Mouse (Mus musculus) hindbrain, embryonic 13.5 days (tissue): ENCODE data around the gene Galnt10. TPM values are rescaled to one million over a fixed set of nuclear protein-coding genes. Genes with fewer than 3 reads are reported as not detected.

Experiments
- ATAC-seq: fragments of 200-750 bp; cut with Nextera tagmentation; 2 replicates; pipeline ENCODE4 v1.8.0; 2017; ENCODE audit warnings: moderate TSS enrichment; ENCODE audit not compliant: low FRiP score
- H3K27ac ChIP-seq: fragments of 300-500 bp; sonication (generic); 2 replicates; pipeline ENCODE4 v1.5.1; 2015; ENCODE audit warnings: inconsistent platforms, mild to moderate bottlenecking, moderate library complexity
- H3K27me3 ChIP-seq: fragments of 300-500 bp; sonication (generic); 2 replicates; pipeline ENCODE4 v1.6.1; 2015; ENCODE audit warnings: mild to moderate bottlenecking, inconsistent platforms
- H3K36me3 ChIP-seq: fragments of 300-500 bp; sonication (generic); 2 replicates; pipeline ENCODE4 v1.6.1; 2015; ENCODE audit warnings: mild to moderate bottlenecking, inconsistent platforms
- H3K4me1 ChIP-seq: fragments of 300-500 bp; sonication (generic); replicated peaks from 2 replicates; pipeline ENCODE4 v1.6.1; 2015; ENCODE audit warnings: inconsistent platforms
- H3K4me2 ChIP-seq: fragments of 300-500 bp; sonication (generic); 2 replicates; pipeline ENCODE4 v1.6.1; 2015; ENCODE audit warnings: inconsistent platforms, mild to moderate bottlenecking, moderate library complexity
- H3K4me3 ChIP-seq: fragments of 300-500 bp; sonication (generic); 2 replicates; pipeline ENCODE4 v1.5.1; 2015; ENCODE audit warnings: mild to moderate bottlenecking, inconsistent platforms
- H3K9ac ChIP-seq: fragments of 300-500 bp; sonication (generic); 2 replicates; pipeline ENCODE4 v1.6.1; 2015; ENCODE audit warnings: mild to moderate bottlenecking, inconsistent platforms
- H3K9me3 ChIP-seq: fragments of 300-500 bp; sonication (generic); 2 replicates; pipeline ENCODE4 v1.6.1; 2016; ENCODE audit warnings: inconsistent platforms
- WGBS: fragments of 180-500 bp; shearing (Covaris S2); methylation state at CpG from one replicate; pipeline ENCODE4 v1.1.7; 2015; 5-methylcytosine and 5-hydroxymethylcytosine counted together
- polyA plus RNA-seq: library from polyadenylated mRNA; unstranded; fragments of >200 nt; fragmentation: Nextera tagmentation; extraction: Ambion mirVana; gene quantifications from 2 replicates; pipeline ENCODE4 v1.2.1, GENCODE M21; 2015

Gene Galnt10
- polyA plus RNA-seq, 1 experiment from 2014 or later, result 12.1 TPM

DNA sequence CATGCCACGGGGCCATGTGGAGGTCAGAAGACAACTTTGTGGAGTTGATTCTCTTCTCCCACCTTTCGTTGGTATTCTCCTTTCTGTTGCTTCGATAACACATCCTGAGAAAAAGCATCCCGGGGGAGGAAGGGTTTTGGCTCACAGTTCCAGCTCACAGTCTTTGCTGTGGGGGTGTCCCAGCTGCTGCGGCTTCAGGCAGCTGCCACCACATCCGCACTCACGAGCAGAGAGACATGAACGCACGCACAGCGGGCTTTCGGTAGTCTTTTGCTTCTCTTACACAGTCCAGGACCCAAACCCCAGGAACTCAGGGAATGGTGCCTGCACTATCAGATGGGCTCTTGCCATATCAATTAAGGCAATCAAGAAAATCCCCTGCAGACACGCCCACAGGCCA, 37.9 kb downstream of the Galnt10 start:
- Histone ChIP-seq H3K27ac (peak overlapping the region; percentile 37; the same call in 1 of the 2 replicates), H3K4me1 (peaks cover 53% of the 10 kb centered on the region)
- WGBS, result 77% methylated on average over 12 of the region's 12 CpGs

DNA sequence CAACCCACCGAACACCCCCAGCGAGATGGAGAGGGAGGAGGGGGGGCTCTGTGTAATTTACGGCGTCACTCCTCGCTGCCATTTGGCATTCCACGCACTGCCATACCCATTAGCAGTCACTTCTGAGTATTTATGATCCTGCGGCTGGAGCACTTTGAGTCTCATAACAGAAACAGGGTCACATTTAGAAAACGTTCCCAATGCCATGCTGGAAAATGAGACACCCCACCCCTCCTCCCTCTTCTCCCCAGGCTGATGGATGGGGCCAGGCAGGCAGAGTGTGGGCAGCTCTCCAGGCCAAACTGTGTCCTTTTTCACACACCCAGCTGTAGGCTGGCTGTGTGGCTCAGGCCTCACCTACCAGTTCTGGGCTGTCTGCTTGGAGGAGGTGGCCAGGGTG, 38.7 kb downstream of the Galnt10 start:
- Histone ChIP-seq H3K4me1 (peaks cover 62% of the 10 kb centered on the region), H3K4me3 (no peak overlapping the region), H3K27ac (peak overlapping the region; percentile 24; the same call in 1 of the 2 replicates), H3K9ac (0 out of 2 replicates have a peak overlapping the region, but pooled peaks have one; percentile 8), H3K27me3 (peaks cover 3% of the 10 kb centered on the region; the same call in 1 of the 2 replicates), H3K4me2 (no peak overlapping the region), H3K9me3 (no peaks in the 10 kb centered on the region), H3K36me3 (no peaks in the 10 kb centered on the region)
- 33% methylated on average over 8 of the region's 8 CpGs for WGBS
- 0 out of 2 replicates have a peak, but pooled peaks have one; percentile 29 for ATAC-seq

More for the DNA sequence above, 37.9 kb downstream of the Galnt10 start:
- Histone ChIP-seq H3K9ac (no peak overlapping the region), H3K4me2 (no peak overlapping the region), H3K36me3 (no peaks in the 10 kb centered on the region), H3K9me3 (no peaks in the 10 kb centered on the region), H3K4me3 (no peak overlapping the region), H3K27me3 (peaks cover 3% of the 10 kb centered on the region; the same call in 1 of the 2 replicates)
- no peak for ATAC-seq

DNA sequence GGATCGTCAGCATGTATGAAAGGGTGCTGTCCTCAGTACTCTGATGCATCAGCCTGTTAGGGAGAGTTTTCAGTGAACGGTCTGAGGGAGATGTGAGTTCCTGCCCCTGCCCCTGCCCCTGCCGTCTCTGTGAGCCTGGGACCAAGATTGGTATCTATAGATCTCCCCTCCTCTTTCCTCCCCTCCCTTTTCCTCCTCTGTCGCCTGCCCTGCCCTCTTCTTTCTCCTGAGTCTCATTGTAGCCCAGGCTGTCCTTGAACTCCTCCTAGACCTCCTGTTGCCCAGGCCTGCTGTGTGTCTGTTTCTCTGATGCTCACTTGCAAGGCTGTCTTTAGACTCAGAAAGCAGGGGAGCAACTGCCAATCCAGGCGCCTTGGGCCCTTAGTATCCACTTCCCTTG, 39.6 kb downstream of the Galnt10 start:
- no peaks in the 10 kb centered on the region for H3K9me3 ChIP-seq
- no peak overlapping the region for H3K4me3 ChIP-seq
- ATAC-seq, result no peak
- no peaks in the 10 kb centered on the region for H3K36me3 ChIP-seq
- H3K27ac ChIP-seq, result no peak overlapping the region; the same call in 1 of the 2 replicates
- WGBS, result 39% methylated on average over 5 of the region's 5 CpGs
- H3K4me2 ChIP-seq, result no peak overlapping the region
- peaks cover 69% of the 10 kb centered on the region for H3K4me1 ChIP-seq
- H3K27me3 ChIP-seq, result peaks cover 3% of the 10 kb centered on the region; the same call in 1 of the 2 replicates
- H3K9ac ChIP-seq, result no peak overlapping the region

DNA sequence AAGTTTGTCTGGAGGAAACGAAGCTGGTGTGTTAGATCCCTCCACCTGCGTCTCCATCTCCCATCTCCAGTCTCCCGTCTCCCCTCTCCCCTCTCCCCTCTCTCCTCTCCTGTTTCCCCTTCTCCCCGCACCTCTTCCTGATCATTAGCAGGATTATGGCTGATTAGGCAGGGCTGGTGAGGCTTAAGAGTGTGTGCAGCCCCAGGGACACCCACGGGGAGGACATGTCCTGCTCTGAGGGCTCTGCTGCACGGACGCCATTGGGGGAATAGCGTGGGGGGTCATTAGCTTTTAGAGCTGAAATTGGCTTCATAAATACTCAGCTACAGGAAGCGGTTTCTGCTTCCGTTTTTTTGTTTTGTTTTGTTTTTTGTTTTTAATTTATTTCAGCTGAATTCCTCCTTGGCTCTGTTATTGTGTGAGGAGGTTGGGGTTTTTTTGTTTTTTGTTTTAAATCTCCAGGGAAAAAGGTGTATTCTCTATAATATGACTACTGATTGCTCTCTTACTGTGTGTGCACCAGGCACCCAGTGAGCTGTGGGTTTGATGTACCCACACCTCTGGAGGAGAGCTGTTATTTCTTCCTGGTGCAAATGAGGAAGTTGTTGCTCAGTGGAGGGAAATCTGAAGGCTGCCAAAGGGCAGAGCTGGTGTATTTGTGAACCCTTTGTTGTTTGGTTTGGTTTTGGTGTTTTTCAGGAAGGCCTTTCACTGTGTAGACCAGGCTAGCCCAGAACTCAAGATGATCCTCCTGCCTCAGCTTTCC, 40.6 kb downstream of the Galnt10 start:
- H3K9ac ChIP-seq, result 0 out of 2 replicates have a peak overlapping the region, but pooled peaks have one; percentile 15
- no peaks in the 10 kb centered on the region for H3K36me3 ChIP-seq
- no peak for ATAC-seq
- no peak overlapping the region for H3K4me2 ChIP-seq
- peak overlapping the region; percentile 60 for H3K27ac ChIP-seq
- no peak overlapping the region for H3K4me3 ChIP-seq
- 31% methylated on average over 10 of the region's 10 CpGs for WGBS
- peaks cover 69% of the 10 kb centered on the region for H3K4me1 ChIP-seq
- no peaks in the 10 kb centered on the region for H3K9me3 ChIP-seq
- peaks cover 7% of the 10 kb centered on the region; the same call in 1 of the 2 replicates for H3K27me3 ChIP-seq

DNA sequence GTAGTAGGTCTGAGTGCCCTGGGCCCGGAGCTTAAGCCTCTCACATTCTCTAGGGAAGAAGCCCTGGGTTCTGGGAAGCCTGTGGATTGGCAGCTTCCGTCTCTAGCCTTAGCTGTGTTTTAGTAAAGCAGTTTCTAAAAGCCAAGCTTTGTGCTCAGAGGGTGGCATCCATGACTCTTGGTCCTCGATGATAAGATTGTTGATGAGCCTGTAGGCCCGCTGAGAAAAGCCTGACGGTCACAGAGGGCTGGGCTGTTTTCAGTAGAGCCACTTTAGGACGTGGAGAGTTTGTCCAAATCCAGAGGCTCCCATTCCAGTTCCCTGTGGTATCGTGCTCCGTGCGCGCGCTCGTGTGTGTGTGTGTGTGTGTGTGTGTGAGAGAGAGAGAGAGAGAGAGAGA, 41.6 kb downstream of the Galnt10 start:
- WGBS, result 87% methylated on average over 12 of the region's 12 CpGs
- H3K9me3 ChIP-seq, result no peaks in the 10 kb centered on the region
- H3K4me1 ChIP-seq, result peaks cover 68% of the 10 kb centered on the region
- no peak overlapping the region for H3K27ac ChIP-seq
- peaks cover 10% of the 10 kb centered on the region; the same call in 1 of the 2 replicates for H3K27me3 ChIP-seq
- no peak overlapping the region for H3K9ac ChIP-seq
- no peak for ATAC-seq
- H3K36me3 ChIP-seq, result no peaks in the 10 kb centered on the region
- no peak overlapping the region for H3K4me2 ChIP-seq
- H3K4me3 ChIP-seq, result no peak overlapping the region

DNA sequence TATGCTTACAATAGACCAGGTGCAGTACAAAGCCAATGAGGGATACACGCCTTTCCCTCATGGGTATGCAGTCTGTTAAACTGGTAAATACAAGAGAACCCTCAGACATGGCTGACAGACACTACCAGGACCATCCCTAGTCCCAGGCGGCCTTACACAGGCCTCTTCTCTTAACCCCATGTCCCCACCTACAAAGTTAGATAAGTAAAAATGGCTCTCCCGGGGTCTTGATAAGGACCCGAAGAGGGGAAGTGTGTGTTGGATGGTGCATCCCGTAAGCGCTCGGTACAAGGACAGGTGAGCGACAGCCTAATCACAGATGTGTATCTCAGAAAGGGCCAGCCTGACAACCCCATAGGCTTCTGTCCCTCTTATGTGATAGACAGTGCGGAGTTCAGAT, 42.0 kb downstream of the Galnt10 start:
- no peak overlapping the region for H3K9ac ChIP-seq
- no peaks in the 10 kb centered on the region for H3K9me3 ChIP-seq
- H3K4me3 ChIP-seq, result no peak overlapping the region
- peaks cover 68% of the 10 kb centered on the region for H3K4me1 ChIP-seq
- no peak for ATAC-seq
- H3K4me2 ChIP-seq, result no peak overlapping the region
- 94% methylated on average over 9 of the region's 9 CpGs for WGBS
- H3K27me3 ChIP-seq, result peaks cover 14% of the 10 kb centered on the region; the same call in 1 of the 2 replicates
- H3K27ac ChIP-seq, result no peak overlapping the region
- H3K36me3 ChIP-seq, result no peaks in the 10 kb centered on the region

DNA sequence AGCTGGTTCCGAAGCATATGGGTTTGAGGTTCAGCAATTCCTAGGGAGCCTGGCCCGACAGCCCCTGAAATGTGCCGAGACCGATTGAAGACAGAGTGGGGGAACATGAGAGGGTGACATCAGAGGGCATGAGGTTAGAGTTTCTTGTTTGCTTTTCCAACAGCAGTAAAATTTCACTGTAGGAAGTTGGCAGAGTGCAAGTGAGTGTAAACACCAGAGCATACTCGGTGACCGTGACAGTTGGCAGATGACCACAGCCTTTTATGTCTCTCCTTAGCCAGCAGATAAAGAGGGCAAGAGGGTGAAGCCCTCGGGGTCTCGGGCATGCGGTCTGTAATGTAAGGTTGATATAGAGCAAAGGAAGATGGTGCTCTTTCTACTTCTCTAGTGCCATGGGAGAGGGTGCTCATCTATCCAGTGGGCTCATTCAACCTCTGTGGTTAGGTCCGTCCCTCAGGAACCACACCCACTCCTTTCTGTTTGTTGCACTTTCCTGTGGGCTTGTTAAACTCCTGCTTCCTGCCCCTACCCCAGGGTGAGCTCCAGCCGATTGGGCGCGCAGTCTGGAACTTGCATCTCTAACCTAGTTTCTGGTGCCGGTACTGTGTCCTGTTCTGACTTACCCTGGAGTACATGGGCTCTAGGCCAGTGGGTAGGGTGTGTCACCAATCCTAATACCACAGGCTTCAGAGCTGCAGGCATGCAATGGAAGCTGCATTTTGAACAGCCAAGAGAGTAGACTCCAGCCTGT, 43.1 kb downstream of the Galnt10 start:
- WGBS, result 82% methylated on average over 14 of the region's 14 CpGs
- Histone ChIP-seq H3K27me3 (peaks cover 14% of the 10 kb centered on the region; the same call in 1 of the 2 replicates), H3K4me3 (no peak overlapping the region), H3K36me3 (no peaks in the 10 kb centered on the region), H3K27ac (no peak overlapping the region), H3K9ac (no peak overlapping the region), H3K4me2 (no peak overlapping the region), H3K4me1 (peaks cover 70% of the 10 kb centered on the region), H3K9me3 (no peaks in the 10 kb centered on the region)
- no peak for ATAC-seq

DNA sequence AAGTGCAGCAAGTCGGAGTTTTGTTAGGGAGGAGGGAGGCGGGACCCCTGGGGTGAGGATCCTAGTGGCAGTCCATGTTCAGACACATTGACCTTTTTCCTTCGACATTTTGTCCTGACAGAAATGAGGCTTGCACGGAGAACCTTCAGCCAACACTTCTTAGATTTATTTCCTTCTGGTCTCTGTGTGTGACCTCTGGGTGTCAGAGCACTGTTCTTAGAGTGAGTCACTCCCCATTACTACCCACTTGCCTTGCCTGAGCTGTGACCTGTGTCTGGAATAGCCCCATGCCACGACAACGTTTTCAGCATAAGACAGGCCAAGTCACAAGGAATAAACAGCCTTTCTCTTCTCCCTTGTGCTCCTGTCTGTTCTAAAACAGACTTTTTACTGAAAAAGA, 44.6 kb downstream of the Galnt10 start:
- ATAC-seq, result no peak
- Histone ChIP-seq H3K9me3 (no peaks in the 10 kb centered on the region), H3K27me3 (peaks cover 19% of the 10 kb centered on the region; the same call in 1 of the 2 replicates), H3K9ac (no peak overlapping the region), H3K27ac (no peak overlapping the region), H3K4me1 (peaks cover 60% of the 10 kb centered on the region), H3K4me3 (no peak overlapping the region), H3K4me2 (no peak overlapping the region), H3K36me3 (no peaks in the 10 kb centered on the region)
- WGBS, result 64% methylated on average over 6 of the region's 6 CpGs

DNA sequence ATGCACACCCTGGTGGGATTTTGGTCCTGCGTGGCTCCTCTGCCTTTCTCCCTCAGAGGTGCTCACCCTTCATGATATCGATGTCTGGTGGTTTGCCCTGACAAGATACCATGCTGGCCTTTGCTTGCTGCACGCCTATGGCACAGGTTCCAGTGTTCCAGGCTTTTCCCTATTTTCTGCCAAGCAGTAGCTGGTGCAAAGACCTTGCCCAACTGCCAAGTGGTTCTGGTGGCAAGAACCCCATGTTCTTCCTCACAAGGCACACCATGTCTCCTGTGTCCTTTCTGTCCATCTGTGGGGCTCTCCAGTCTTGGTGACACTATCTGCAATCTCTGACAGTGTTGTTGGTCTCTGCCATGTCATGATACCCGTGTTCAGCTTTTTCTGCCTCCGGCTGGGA, 45.6 kb downstream of the Galnt10 start:
- ATAC-seq, result no peak
- H3K36me3 ChIP-seq, result no peaks in the 10 kb centered on the region
- H3K9ac ChIP-seq, result no peak overlapping the region
- H3K4me2 ChIP-seq, result no peak overlapping the region
- no peak overlapping the region for H3K27ac ChIP-seq
- H3K4me3 ChIP-seq, result no peak overlapping the region
- peaks cover 25% of the 10 kb centered on the region; the same call in 1 of the 2 replicates for H3K27me3 ChIP-seq
- no peaks in the 10 kb centered on the region for H3K9me3 ChIP-seq
- peaks cover 52% of the 10 kb centered on the region for H3K4me1 ChIP-seq
- 95% methylated on average over 5 of the region's 5 CpGs for WGBS

DNA sequence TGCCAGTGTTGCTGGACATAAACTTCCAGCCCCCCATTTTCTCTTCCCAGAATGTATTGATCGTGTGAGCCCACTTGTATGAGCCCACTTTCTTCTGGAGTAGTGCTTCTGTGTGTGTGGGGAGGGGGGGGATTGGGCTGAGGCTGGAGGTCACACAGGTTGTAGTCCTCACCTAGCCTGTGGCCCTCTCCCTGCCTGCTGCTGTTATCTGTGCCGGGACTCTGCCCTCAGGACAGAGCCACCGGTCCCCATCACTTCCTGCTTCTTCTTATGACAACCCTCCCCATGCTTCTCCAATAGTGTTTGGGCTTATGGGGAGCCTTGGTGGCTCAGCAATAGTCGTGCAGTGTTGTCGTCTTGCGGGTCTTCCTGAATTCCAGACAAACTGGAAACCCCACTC, 46.7 kb downstream of the Galnt10 start:
- Histone ChIP-seq H3K27me3 (peaks cover 25% of the 10 kb centered on the region; the same call in 1 of the 2 replicates), H3K9ac (no peak overlapping the region), H3K27ac (no peak overlapping the region), H3K36me3 (no peaks in the 10 kb centered on the region), H3K4me1 (peaks cover 54% of the 10 kb centered on the region), H3K4me2 (no peak overlapping the region), H3K9me3 (no peaks in the 10 kb centered on the region), H3K4me3 (no peak overlapping the region)
- WGBS, result 85% methylated on average over 6 of the region's 6 CpGs
- no peak for ATAC-seq

DNA sequence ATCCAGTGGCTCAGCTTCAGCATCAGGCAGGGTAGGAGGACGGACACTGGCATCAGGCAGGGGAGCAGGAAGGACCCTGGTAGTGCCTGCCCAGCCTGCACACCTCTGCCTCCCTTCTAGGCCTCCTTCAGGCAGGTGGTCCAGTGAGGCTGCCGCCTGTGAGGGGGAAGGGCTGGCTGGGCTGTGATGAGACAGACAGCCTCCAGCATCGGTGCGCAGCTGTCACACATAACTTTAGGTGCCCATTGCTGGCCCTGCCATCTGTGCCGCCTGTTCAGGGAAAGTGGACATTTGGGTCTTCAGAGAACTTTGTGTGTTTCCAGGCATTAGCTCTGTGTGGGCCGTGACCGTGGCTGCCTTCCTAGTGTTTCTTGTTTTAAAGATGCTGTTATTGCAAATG, 47.5 kb downstream of the Galnt10 start:
- WGBS, result 56% methylated on average over 7 of the region's 7 CpGs
- H3K4me2 ChIP-seq, result no peak overlapping the region
- H3K27ac ChIP-seq, result no peak overlapping the region
- H3K36me3 ChIP-seq, result no peaks in the 10 kb centered on the region
- no peak overlapping the region for H3K9ac ChIP-seq
- H3K4me3 ChIP-seq, result no peak overlapping the region
- H3K27me3 ChIP-seq, result peaks cover 22% of the 10 kb centered on the region; the same call in 1 of the 2 replicates
- ATAC-seq, result no peak
- H3K4me1 ChIP-seq, result peaks cover 59% of the 10 kb centered on the region
- no peaks in the 10 kb centered on the region for H3K9me3 ChIP-seq

DNA sequence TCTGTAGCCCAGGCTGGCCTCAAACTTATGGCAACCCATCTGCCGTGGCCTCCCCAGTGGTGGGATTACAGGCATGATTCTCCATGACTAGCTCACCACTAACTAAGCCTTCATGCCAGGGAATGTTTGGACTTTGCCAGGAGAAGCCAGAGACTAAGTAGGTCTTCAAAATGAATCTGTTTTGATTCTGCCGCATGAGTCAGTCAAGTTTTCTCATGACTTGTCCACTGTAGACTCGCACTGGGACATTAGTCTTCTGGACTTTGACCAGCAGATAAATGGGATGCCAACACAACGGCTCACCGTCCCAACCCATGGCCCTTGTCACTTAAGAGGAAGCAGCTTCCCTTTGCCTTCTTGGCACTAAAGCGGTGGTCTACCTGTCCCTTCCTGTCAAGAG, 49.2 kb downstream of the Galnt10 start:
- H3K4me1 ChIP-seq, result peaks cover 45% of the 10 kb centered on the region
- no peak overlapping the region for H3K4me3 ChIP-seq
- H3K9ac ChIP-seq, result no peak overlapping the region
- no peaks in the 10 kb centered on the region for H3K9me3 ChIP-seq
- no peak for ATAC-seq
- H3K27ac ChIP-seq, result no peak overlapping the region
- H3K4me2 ChIP-seq, result no peak overlapping the region
- H3K36me3 ChIP-seq, result no peaks in the 10 kb centered on the region
- WGBS, result 95% methylated on average over 6 of the region's 6 CpGs
- peaks cover 32% of the 10 kb centered on the region; the same call in 1 of the 2 replicates for H3K27me3 ChIP-seq
